Mouse (Mus musculus) forebrain, embryonic 12.5 days (tissue): Measurements from ENCODE around the gene Cct6b. TPM values are rescaled to one million over a fixed set of nuclear protein-coding genes. Genes with fewer than 3 reads are reported as not detected.

Source experiments
- ATAC-seq: fragments of 200-750 bp; cut with Nextera tagmentation; 2 replicates; pipeline ENCODE4 v1.8.0; 2017; ENCODE audit warnings: moderate TSS enrichment; ENCODE audit not compliant: low FRiP score
- H3K27ac ChIP-seq: fragments of 300-500 bp; sonication (generic); 2 replicates; pipeline ENCODE4 v1.5.1; 2016; ENCODE audit warnings: mild to moderate bottlenecking
- H3K27me3 ChIP-seq: fragments of 300-500 bp; sonication (generic); 2 replicates; pipeline ENCODE4 v1.6.1; 2016; ENCODE audit warnings: mild to moderate bottlenecking
- H3K36me3 ChIP-seq: fragments of 300-500 bp; sonication (generic); replicated peaks from 2 replicates; pipeline ENCODE4 v1.6.1; 2016; ENCODE audit warnings: mild to moderate bottlenecking
- H3K4me1 ChIP-seq: fragments of 300-500 bp; sonication (generic); 2 replicates; pipeline ENCODE4 v1.6.1; 2016
- H3K4me2 ChIP-seq: fragments of 300-500 bp; sonication (generic); 2 replicates; pipeline ENCODE4 v1.6.1; 2016; ENCODE audit warnings: mild to moderate bottlenecking, moderate library complexity
- H3K4me3 ChIP-seq: fragments of 300-500 bp; sonication (generic); replicated peaks from 2 replicates; pipeline ENCODE4 v1.5.1; 2016; ENCODE audit warnings: mild to moderate bottlenecking
- H3K9ac ChIP-seq: fragments of 300-500 bp; sonication (generic); 2 replicates; pipeline ENCODE4 v1.6.1; 2016; ENCODE audit warnings: mild to moderate bottlenecking
- H3K9me3 ChIP-seq: fragments of 300-500 bp; sonication (generic); 2 replicates; pipeline ENCODE4 v1.6.1; 2016
- WGBS: fragments of 180-500 bp; shearing (Covaris S2); methylation state at CpG from one replicate; pipeline ENCODE4 v1.1.7; 2016; 5-methylcytosine and 5-hydroxymethylcytosine counted together
- polyA plus RNA-seq: library from polyadenylated mRNA; unstranded; fragments of >200 nt; fragmentation: Nextera tagmentation; extraction: Ambion mirVana; gene quantifications from 2 replicates; pipeline ENCODE4 v1.2.1, GENCODE M21; 2016

Gene Cct6b
- polyA plus RNA-seq, 1 experiment from 2014 or later: 0.42 TPM

- 86% methylated on average over 1 of the region's 1 CpGs for whole genome bisulfite sequencing
Observed at GRCm38 (mm10) chr11:82755919-82756318, 8.2 kb downstream of the Cct6b start.

GRCm38 (mm10) chr11:82752349-82753115 lies 11.6 kb downstream of the Cct6b start:
- Histone ChIP-seq H3K9me3 (no peaks in the 10 kb centered on the region), H3K27ac (no peak overlapping the region), H3K4me2 (no peak overlapping the region), H3K9ac (no peak overlapping the region), H3K4me1 (no peaks in the 10 kb centered on the region), H3K36me3 (no peaks in the 10 kb centered on the region), H3K4me3 (no peak overlapping the region), H3K27me3 (no peaks in the 10 kb centered on the region)
- WGBS: 70% methylated on average over 6 of the region's 6 CpGs
- no peak for ATAC-seq

More at GRCm38 (mm10) chr11:82755919-82756318, 8.2 kb downstream of the Cct6b start:
- no peak overlapping the region for H3K4me2 ChIP-seq
- no peak overlapping the region for H3K4me3 ChIP-seq
- H3K27ac ChIP-seq: no peak overlapping the region
- 0 out of 2 replicates have a peak, but pooled peaks cover 10% of the 10 kb centered on the region for H3K27me3 ChIP-seq
- no peaks in the 10 kb centered on the region for H3K36me3 ChIP-seq
- no peaks in the 10 kb centered on the region for H3K4me1 ChIP-seq
- H3K9ac ChIP-seq: no peak overlapping the region
- no peak for ATAC-seq
- no peaks in the 10 kb centered on the region for H3K9me3 ChIP-seq

GRCm38 (mm10) chr11:82746857-82747366 lies 17.2 kb downstream of the Cct6b start:
- Histone ChIP-seq H3K9me3 (no peaks in the 10 kb centered on the region), H3K4me1 (no peaks in the 10 kb centered on the region), H3K4me3 (no peak overlapping the region), H3K4me2 (no peak overlapping the region), H3K27ac (no peak overlapping the region), H3K9ac (no peak overlapping the region), H3K36me3 (no peaks in the 10 kb centered on the region), H3K27me3 (0 out of 2 replicates have a peak, but pooled peaks cover 4% of the 10 kb centered on the region)
- no peak for ATAC-seq
- WGBS: 85% methylated on average over 8 of the region's 8 CpGs

GRCm38 (mm10) chr11:82746138-82746537 lies 18.0 kb downstream of the Cct6b start:
- ATAC-seq: no peak
- 0 out of 2 replicates have a peak, but pooled peaks cover 4% of the 10 kb centered on the region for H3K27me3 ChIP-seq
- H3K4me2 ChIP-seq: no peak overlapping the region
- no peak overlapping the region for H3K27ac ChIP-seq
- no peaks in the 10 kb centered on the region for H3K9me3 ChIP-seq
- H3K36me3 ChIP-seq: no peaks in the 10 kb centered on the region
- H3K9ac ChIP-seq: no peak overlapping the region
- no peaks in the 10 kb centered on the region for H3K4me1 ChIP-seq
- no peak overlapping the region for H3K4me3 ChIP-seq
- 37% methylated on average over 6 of the region's 6 CpGs for WGBS

GRCm38 (mm10) chr11:82739006-82739405 lies 25.1 kb downstream of the Cct6b start:
- Histone ChIP-seq H3K4me3 (no peak overlapping the region), H3K27me3 (no peaks in the 10 kb centered on the region), H3K36me3 (no peaks in the 10 kb centered on the region), H3K4me1 (no peaks in the 10 kb centered on the region), H3K9ac (no peak overlapping the region), H3K9me3 (no peaks in the 10 kb centered on the region), H3K4me2 (no peak overlapping the region), H3K27ac (no peak overlapping the region)
- ATAC-seq: no peak

GRCm38 (mm10) chr11:82734227-82734626 lies 29.9 kb downstream of the Cct6b start:
- Histone ChIP-seq H3K4me1 (no peaks in the 10 kb centered on the region), H3K4me2 (no peak overlapping the region), H3K27me3 (no peaks in the 10 kb centered on the region), H3K9me3 (no peaks in the 10 kb centered on the region), H3K9ac (no peak overlapping the region), H3K36me3 (no peaks in the 10 kb centered on the region), H3K4me3 (no peak overlapping the region), H3K27ac (no peak overlapping the region)
- no peak for ATAC-seq

GRCm38 (mm10) chr11:82726862-82727261 lies 37.3 kb downstream of the Cct6b start:
- ATAC-seq: no peak
- Histone ChIP-seq H3K9me3 (no peaks in the 10 kb centered on the region), H3K4me2 (no peak overlapping the region), H3K27ac (no peak overlapping the region), H3K27me3 (no peaks in the 10 kb centered on the region), H3K4me1 (no peaks in the 10 kb centered on the region), H3K9ac (no peak overlapping the region), H3K4me3 (no peak overlapping the region), H3K36me3 (no peaks in the 10 kb centered on the region)
- 93% methylated on average over 2 of the region's 2 CpGs for WGBS

- no peak overlapping the region for H3K9ac ChIP-seq
- no peak overlapping the region for H3K27ac ChIP-seq
Observed at GRCm38 (mm10) chr11:82719294-82719693, 44.8 kb downstream of the Cct6b start.

GRCm38 (mm10) chr11:82712681-82713080 lies 51.4 kb downstream of the Cct6b start:
- ATAC-seq: no peak
- no peak overlapping the region for H3K4me3 ChIP-seq
- H3K9ac ChIP-seq: no peak overlapping the region
- 90% methylated on average over 3 of the region's 3 CpGs for WGBS
- no peaks in the 10 kb centered on the region for H3K9me3 ChIP-seq
- no peaks in the 10 kb centered on the region for H3K27me3 ChIP-seq
- H3K36me3 ChIP-seq: no peaks in the 10 kb centered on the region
- no peak overlapping the region for H3K4me2 ChIP-seq
- no peaks in the 10 kb centered on the region for H3K4me1 ChIP-seq
- no peak overlapping the region for H3K27ac ChIP-seq

More at GRCm38 (mm10) chr11:82719294-82719693, 44.8 kb downstream of the Cct6b start:
- H3K4me3 ChIP-seq: no peak overlapping the region
- WGBS: 86% methylated on average over 12 of the region's 12 CpGs
- ATAC-seq: no peak
- no peaks in the 10 kb centered on the region for H3K9me3 ChIP-seq
- no peaks in the 10 kb centered on the region for H3K4me1 ChIP-seq
- H3K4me2 ChIP-seq: no peak overlapping the region
- no peaks in the 10 kb centered on the region for H3K27me3 ChIP-seq
- no peaks in the 10 kb centered on the region for H3K36me3 ChIP-seq

- 71% methylated on average over 4 of the region's 4 CpGs for WGBS
- H3K36me3 ChIP-seq: no peaks in the 10 kb centered on the region
- H3K4me3 ChIP-seq: no peak overlapping the region
- no peaks in the 10 kb centered on the region for H3K9me3 ChIP-seq
- no peaks in the 10 kb centered on the region for H3K27me3 ChIP-seq
- no peaks in the 10 kb centered on the region for H3K4me1 ChIP-seq
- no peak overlapping the region for H3K4me2 ChIP-seq
- no peak for ATAC-seq
- no peak overlapping the region for H3K9ac ChIP-seq
- H3K27ac ChIP-seq: no peak overlapping the region
Observed at GRCm38 (mm10) chr11:82708934-82709333, 55.2 kb downstream of the Cct6b start.

- ATAC-seq: no peak
- 73% methylated on average over 6 of the region's 6 CpGs for WGBS
- Histone ChIP-seq H3K9me3 (no peaks in the 10 kb centered on the region), H3K4me2 (no peak overlapping the region), H3K27me3 (no peaks in the 10 kb centered on the region), H3K4me3 (no peak overlapping the region), H3K4me1 (no peaks in the 10 kb centered on the region; the same call in 1 of the 2 replicates), H3K36me3 (no peaks in the 10 kb centered on the region), H3K27ac (no peak overlapping the region), H3K9ac (no peak overlapping the region)
Observed at GRCm38 (mm10) chr11:82705082-82705481, 59.0 kb downstream of the Cct6b start.

- Histone ChIP-seq H3K27me3 (no peaks in the 10 kb centered on the region), H3K9me3 (no peaks in the 10 kb centered on the region), H3K27ac (no peak overlapping the region), H3K4me2 (no peak overlapping the region), H3K4me1 (peaks cover 8% of the 10 kb centered on the region; the same call in 1 of the 2 replicates), H3K9ac (no peak overlapping the region), H3K36me3 (no peaks in the 10 kb centered on the region), H3K4me3 (no peak overlapping the region)
- ATAC-seq: no peak
- WGBS: 91% methylated on average over 11 of the region's 11 CpGs
Observed at GRCm38 (mm10) chr11:82699865-82700410, 64.2 kb downstream of the Cct6b start.

- H3K9ac ChIP-seq: no peak overlapping the region
- H3K4me1 ChIP-seq: peaks cover 8% of the 10 kb centered on the region; the same call in 1 of the 2 replicates
- no peak overlapping the region for H3K27ac ChIP-seq
- no peak overlapping the region for H3K4me2 ChIP-seq
- whole genome bisulfite sequencing: 62% methylated on average over 7 of the region's 7 CpGs
- no peaks in the 10 kb centered on the region for H3K9me3 ChIP-seq
- no peaks in the 10 kb centered on the region for H3K36me3 ChIP-seq
- ATAC-seq: no peak
- no peaks in the 10 kb centered on the region for H3K27me3 ChIP-seq
- H3K4me3 ChIP-seq: no peak overlapping the region
Observed at GRCm38 (mm10) chr11:82695930-82696329, 68.2 kb downstream of the Cct6b start.
